Mouse (Mus musculus): Measurements from ENCODE around the gene Oas1c.

DNA sequence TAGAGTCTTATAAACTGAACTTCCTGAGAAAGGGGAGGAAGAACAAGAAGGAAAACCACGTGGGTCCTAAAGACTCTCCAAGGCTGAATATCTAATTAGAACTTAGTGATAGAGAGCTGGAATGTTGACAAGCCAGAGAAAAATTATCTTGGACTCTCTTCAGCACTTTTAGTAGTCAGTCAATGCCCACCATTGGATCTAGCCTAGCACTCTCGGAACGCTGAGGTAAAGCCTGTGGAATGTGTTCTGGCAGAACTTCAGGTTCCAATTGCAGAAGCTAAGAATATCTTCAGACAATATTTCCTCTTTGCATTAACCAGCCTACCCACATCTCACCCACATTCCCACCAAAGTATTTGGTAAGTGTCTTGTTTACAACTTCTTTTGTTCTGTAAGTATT, 32.4 kb downstream of the Oas1c start:
- TF ChIP-seq CTCF (IDR thresholded peaks at IDR 0.05; ENCODE audit: insufficient read depth, low read length) (no peak), POLR2A (IDR thresholded peaks at IDR 0.05; ENCODE audit: borderline replicate concordance, extremely low read depth, low read depth, low read length) (no peak)

Measured in lung, adult 2 months (tissue).